Mouse (Mus musculus) kidney, adult 10 weeks (tissue): ENCODE measurements around the gene C2cd4d. TPM values are rescaled to one million over a fixed set of nuclear protein-coding genes. Genes with fewer than 3 reads are reported as not detected.

Experiments
- polyA plus RNA-seq: library from polyadenylated mRNA; stranded (reverse); fragments of 350-450 nt; fragmentation: Illumina TruSeq; extraction: RNeasy Lipid Tissue Mini Kit (QIAGEN cat#74804); gene quantifications from one replicate; pipeline ENCODE4 v1.2.3, GENCODE M21; 2014; ENCODE audit warnings: low read depth, low replicate concordance

Gene C2cd4d
- not detected for polyA plus RNA-seq

GRCm38 (mm10) chr3:94362138-94362537 is at the start of gene C2cd4d:
Gene C2cd4d, plus strand, starts transcription at chr3:94362438.

GRCm38 (mm10) chr3:94341959-94342422 is 20.2 kb upstream of the C2cd4d start, which contains the start of gene Them5:
Gene Them5, plus strand, starts transcription at chr3:94342099.

GRCm38 (mm10) chr3:94372641-94373040 is 10.4 kb downstream of the C2cd4d start, which contains the start of gene Rorc:
Gene Rorc, plus strand, starts transcription at chr3:94372794.

GRCm38 (mm10) chr3:94398217-94398616 is 36.0 kb downstream of the C2cd4d start, which contains the start of gene Lingo4:
Gene Lingo4, plus strand, starts transcription at chr3:94398517.

GRCm38 (mm10) chr3:94413031-94413679 is 50.9 kb downstream of the C2cd4d start, which contains the start of gene Tdrkh:
Gene Tdrkh, plus strand, starts transcription at chr3:94413273.

Other genes with a start within 250 kb of the C2cd4d start
- gene Gm10696, start 184.2 kb upstream of the C2cd4d start, polyA plus RNA-seq = not detected
- not detected for gene Gm5286, start 165.7 kb upstream of the C2cd4d start, polyA plus RNA-seq
- not detected for gene Gm4778, start 98.4 kb upstream of the C2cd4d start, polyA plus RNA-seq
- 64.1 TPM for gene Them4, start 52.3 kb upstream of the C2cd4d start, polyA plus RNA-seq
- gene Them5, start 20.3 kb upstream of the C2cd4d start, polyA plus RNA-seq = not detected
- 18.8 TPM for gene Rorc, start 10.4 kb downstream of the C2cd4d start, polyA plus RNA-seq
- not detected for gene Lingo4, start 36.1 kb downstream of the C2cd4d start, polyA plus RNA-seq
- gene Tdrkh, start 50.8 kb downstream of the C2cd4d start, polyA plus RNA-seq = 8.9 TPM
- gene Mrpl9, start 80.9 kb downstream of the C2cd4d start, polyA plus RNA-seq = 53.4 TPM
- gene Oaz3, start 81.5 kb downstream of the C2cd4d start, polyA plus RNA-seq = not detected
- gene Celf3, start 115.9 kb downstream of the C2cd4d start, polyA plus RNA-seq = not detected
- 1.8 TPM for gene Riiad1, start 117.9 kb downstream of the C2cd4d start, polyA plus RNA-seq
- 74.6 TPM for gene Snx27, start 220.3 kb downstream of the C2cd4d start, polyA plus RNA-seq